Mouse (Mus musculus): ENCODE results near the gene 4921504E06Rik.

4921504E06Rik gene

GRCm38 (mm10) chr2:19419686-19420345 lies 133.9 kb downstream of the 4921504E06Rik start:
- no peak for DNase-seq (ENCODE audit: low spot score)

DNA sequence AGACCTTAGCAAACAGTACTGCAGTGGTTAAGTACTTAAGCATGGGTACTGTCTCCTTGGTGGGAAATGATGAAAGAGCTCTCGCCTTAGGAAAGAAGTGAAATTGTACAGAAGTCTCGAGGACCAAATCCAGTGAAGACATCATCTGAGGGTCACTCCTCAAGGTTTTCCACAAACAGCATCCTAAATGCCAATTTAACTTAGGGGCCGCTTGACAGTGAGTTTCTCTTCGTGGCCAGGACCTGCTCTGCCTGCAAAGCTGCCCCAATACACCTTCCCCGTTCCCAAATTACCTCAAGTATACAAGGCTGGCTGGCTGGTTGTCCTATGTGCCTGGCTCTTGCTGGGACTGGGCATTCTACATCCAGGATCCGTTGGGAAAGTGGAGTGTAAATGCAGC lies 137.6 kb downstream of the 4921504E06Rik start:
- no peak for DNase-seq (ENCODE audit: low spot score)

DNA sequence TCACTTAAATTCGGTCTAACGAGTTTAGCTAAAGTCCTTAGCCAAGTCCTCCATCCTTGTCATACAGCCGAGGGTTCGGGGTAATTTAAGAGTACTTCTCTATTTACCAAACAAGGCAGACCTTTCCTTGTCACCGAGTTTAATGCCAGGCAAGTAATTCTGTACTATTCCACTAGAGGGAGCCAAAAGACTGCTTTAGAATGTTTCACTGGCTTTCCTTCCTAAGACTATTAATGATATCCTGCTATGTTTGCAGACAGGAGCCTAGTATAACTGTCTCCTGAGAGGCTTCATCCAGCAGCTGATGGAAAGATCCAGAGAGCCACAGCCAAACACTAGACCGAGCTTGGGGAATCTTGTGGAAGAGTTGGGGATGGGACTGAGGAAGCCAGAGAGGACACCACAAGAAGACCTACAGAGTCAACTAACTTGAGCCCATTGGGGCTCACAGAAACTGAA lies 138.6 kb downstream of the 4921504E06Rik start:
- DNase-seq (ENCODE audit: low spot score) = peak; percentile 76

GRCm38 (mm10) chr2:19414222-19414965 lies 139.3 kb downstream of the 4921504E06Rik start:
- DNase-seq (ENCODE audit: low spot score) = peak; percentile 58

Data from embryo, embryonic 10 days (tissue).